Mouse (Mus musculus) embryonic facial prominence, embryonic 13.5 days (tissue): ENCODE data around the gene Zfp780b. TPM values are rescaled to one million over a fixed set of nuclear protein-coding genes. Genes with fewer than 3 reads are reported as not detected.
"Not testable (repeated sequence)": the region's sequence is repeated elsewhere in the genome, so short reads cannot be mapped to it uniquely, and the experiment has no call there.

Experiments used
- ATAC-seq: fragments of 200-750 bp; cut with Nextera tagmentation; 2 replicates; pipeline ENCODE4 v1.8.0; 2017; ENCODE audit warnings: low read depth; ENCODE audit not compliant: insufficient number of reproducible peaks, insufficient read depth, low FRiP score, low TSS enrichment
- H3K27ac ChIP-seq: fragments of 300-500 bp; sonication (generic); 2 replicates; pipeline ENCODE4 v1.5.1; 2015; ENCODE audit warnings: moderate library complexity, mild to moderate bottlenecking, inconsistent platforms
- H3K27me3 ChIP-seq: fragments of 300-500 bp; sonication (generic); 2 replicates; pipeline ENCODE4 v1.6.1; 2015; ENCODE audit warnings: mild to moderate bottlenecking, inconsistent platforms
- H3K36me3 ChIP-seq: fragments of 300-500 bp; sonication (generic); 2 replicates; pipeline ENCODE4 v1.6.1; 2015; ENCODE audit warnings: mild to moderate bottlenecking, inconsistent platforms
- H3K4me1 ChIP-seq: fragments of 300-500 bp; sonication (generic); 2 replicates; pipeline ENCODE4 v1.6.1; 2015; ENCODE audit warnings: inconsistent platforms
- H3K4me2 ChIP-seq: fragments of 300-500 bp; sonication (generic); 2 replicates; pipeline ENCODE4 v1.6.1; 2015; ENCODE audit warnings: moderate library complexity, mild to moderate bottlenecking, inconsistent platforms
- H3K4me3 ChIP-seq: fragments of 300-500 bp; sonication (generic); 2 replicates; pipeline ENCODE4 v1.5.1; 2015; ENCODE audit warnings: mild to moderate bottlenecking, inconsistent platforms
- H3K9ac ChIP-seq: fragments of 300-500 bp; sonication (generic); 2 replicates; pipeline ENCODE4 v1.6.1; 2015; ENCODE audit warnings: mild to moderate bottlenecking, inconsistent platforms
- H3K9me3 ChIP-seq: fragments of 300-500 bp; sonication (generic); 2 replicates; pipeline ENCODE4 v1.6.1; 2016; ENCODE audit warnings: inconsistent platforms
- WGBS: fragments of 180-500 bp; shearing (Covaris S2); methylation state at CpG from one replicate; pipeline ENCODE4 v1.1.7; 2015; ENCODE audit warnings: mixed read lengths; 5-methylcytosine and 5-hydroxymethylcytosine counted together
- polyA plus RNA-seq: library from polyadenylated mRNA; unstranded; fragments of >200 nt; fragmentation: Nextera tagmentation; extraction: Ambion mirVana; gene quantifications from 2 replicates; pipeline ENCODE4 v1.2.1, GENCODE M21; 2015

Gene Zfp780b
- 26.5 and 28.1 TPM in 2 replicates for polyA plus RNA-seq

- peak; percentile 83 for ATAC-seq
- peaks cover 23% of the 10 kb centered on the region for H3K9me3 ChIP-seq
- H3K4me2 ChIP-seq: peak within 1 kb of the TSS; percentile 90
- peaks cover 18% of the 10 kb centered on the region for H3K36me3 ChIP-seq
- peaks cover 10% of the 10 kb centered on the region for H3K4me1 ChIP-seq
- H3K27me3 ChIP-seq: no peaks in the 10 kb centered on the region
- H3K4me3 ChIP-seq: peak within 1 kb of the TSS; percentile 86
- under 1% methylated on average over 29 of the region's 29 CpGs for WGBS
- peak within 1 kb of the TSS; percentile 91 for H3K9ac ChIP-seq
- H3K27ac ChIP-seq: peak within 1 kb of the TSS; percentile 89
Observed at GRCm38 (mm10) chr7:27978683-27979528, at the start of gene Zfp780b. Zfp780b (minus strand) TSS chr7:27979171.

GRCm38 (mm10) chr7:28014445-28014810 is 35.5 kb upstream of the Zfp780b start:
- H3K4me2 ChIP-seq: peak overlapping the region; percentile 90
- H3K27me3 ChIP-seq: no peaks in the 10 kb centered on the region
- peak overlapping the region; percentile 64 for H3K27ac ChIP-seq
- H3K36me3 ChIP-seq: peaks cover 12% of the 10 kb centered on the region; the same call in 1 of the 2 replicates
- WGBS: 24% methylated on average over 7 of the region's 7 CpGs
- peak overlapping the region; percentile 78 for H3K4me3 ChIP-seq
- H3K9ac ChIP-seq: peak overlapping the region; percentile 85
- ATAC-seq: no peak
- no peaks in the 10 kb centered on the region for H3K9me3 ChIP-seq
- peaks cover 11% of the 10 kb centered on the region for H3K4me1 ChIP-seq

- peak within 1 kb of the TSS; percentile 64 for H3K27ac ChIP-seq
- H3K36me3 ChIP-seq: peaks cover 12% of the 10 kb centered on the region; the same call in 1 of the 2 replicates
- peak; percentile 81 for ATAC-seq
- H3K9ac ChIP-seq: peak within 1 kb of the TSS; percentile 85
- H3K27me3 ChIP-seq: no peaks in the 10 kb centered on the region
- H3K9me3 ChIP-seq: no peaks in the 10 kb centered on the region
- peak within 1 kb of the TSS; percentile 90 for H3K4me2 ChIP-seq
- H3K4me3 ChIP-seq: peak within 1 kb of the TSS; percentile 78
- under 1% methylated on average over 47 of the region's 47 CpGs for WGBS
- H3K4me1 ChIP-seq: peaks cover 11% of the 10 kb centered on the region
Observed at GRCm38 (mm10) chr7:28013549-28014444, 34.8 kb upstream of the Zfp780b start, which contains the start of gene Zfp850. Zfp850 (minus strand) TSS chr7:28014115.

- H3K4me2 ChIP-seq: no peak overlapping the region
- H3K4me1 ChIP-seq: peaks cover 11% of the 10 kb centered on the region
- H3K27ac ChIP-seq: no peak overlapping the region
- H3K9ac ChIP-seq: no peak overlapping the region
- no peaks in the 10 kb centered on the region for H3K27me3 ChIP-seq
- H3K36me3 ChIP-seq: peaks cover 30% of the 10 kb centered on the region
- no peak overlapping the region for H3K4me3 ChIP-seq
- WGBS: 97% methylated on average over 3 of the region's 3 CpGs
- ATAC-seq: no peak
- no peaks in the 10 kb centered on the region for H3K9me3 ChIP-seq
Observed at GRCm38 (mm10) chr7:28010271-28010670, 31.3 kb upstream of the Zfp780b start.

GRCm38 (mm10) chr7:27982197-27982596 is 3.2 kb upstream of the Zfp780b start:
- WGBS: 70% methylated on average over 2 of the region's 2 CpGs

GRCm38 (mm10) chr7:27949451-27949850 is 29.5 kb downstream of the Zfp780b start:
- H3K27ac ChIP-seq, H3K36me3 ChIP-seq, H3K9me3 ChIP-seq, H3K4me2 ChIP-seq, H3K27me3 ChIP-seq, H3K9ac ChIP-seq, ATAC-seq, H3K4me1 ChIP-seq, H3K4me3 ChIP-seq: not testable (repeated sequence)
- 93% methylated on average over 13 of the region's 13 CpGs for WGBS

More at GRCm38 (mm10) chr7:27982197-27982596, 3.2 kb upstream of the Zfp780b start:
- Histone ChIP-seq H3K4me2 (no peak overlapping the region), H3K27me3 (no peaks in the 10 kb centered on the region), H3K9me3 (peaks cover 50% of the 10 kb centered on the region), H3K36me3 (peaks cover 30% of the 10 kb centered on the region), H3K4me1 (peaks cover 10% of the 10 kb centered on the region), H3K27ac (no peak overlapping the region), H3K9ac (no peak overlapping the region), H3K4me3 (no peak overlapping the region)
- ATAC-seq: no peak

- H3K27me3 ChIP-seq, H3K9ac ChIP-seq, H3K9me3 ChIP-seq, H3K4me1 ChIP-seq, H3K36me3 ChIP-seq, ATAC-seq, H3K4me3 ChIP-seq, H3K27ac ChIP-seq, H3K4me2 ChIP-seq: not testable (repeated sequence)
- 36% methylated on average over 5 of the region's 7 CpGs for WGBS
Observed at GRCm38 (mm10) chr7:27941869-27942268, 37.1 kb downstream of the Zfp780b start.

GRCm38 (mm10) chr7:27933800-27934158 is 45.2 kb downstream of the Zfp780b start:
- not testable (repeated sequence) for H3K27ac ChIP-seq, H3K27me3 ChIP-seq, H3K36me3 ChIP-seq, ATAC-seq, H3K4me1 ChIP-seq, H3K9me3 ChIP-seq
- 21% methylated on average over 1 of the region's 9 CpGs for WGBS
- peak overlapping the region; percentile 24 for H3K4me3 ChIP-seq
- peak overlapping the region; percentile 65 for H3K9ac ChIP-seq
- H3K4me2 ChIP-seq: peak overlapping the region; percentile 56

- no peak overlapping the region for H3K27ac ChIP-seq
- peak overlapping the region; percentile 56 for H3K4me2 ChIP-seq
- 20% methylated on average over 7 of the region's 7 CpGs for WGBS
- peak overlapping the region; percentile 65 for H3K9ac ChIP-seq
- peak overlapping the region; percentile 24 for H3K4me3 ChIP-seq
- H3K4me1 ChIP-seq: peaks cover 12% of the 10 kb centered on the region
- H3K9me3 ChIP-seq: no peaks in the 10 kb centered on the region
- no peaks in the 10 kb centered on the region for H3K36me3 ChIP-seq
- no peak for ATAC-seq
- no peaks in the 10 kb centered on the region for H3K27me3 ChIP-seq
Observed at GRCm38 (mm10) chr7:27933050-27933799, 45.7 kb downstream of the Zfp780b start.

- Histone ChIP-seq H3K4me2 (peak within 1 kb of the TSS; percentile 77), H3K4me1 (peaks cover 12% of the 10 kb centered on the region), H3K27me3 (no peaks in the 10 kb centered on the region), H3K9me3 (no peaks in the 10 kb centered on the region), H3K27ac (no peak within 1 kb of the TSS), H3K36me3 (peaks cover 15% of the 10 kb centered on the region), H3K4me3 (peak within 1 kb of the TSS; percentile 73), H3K9ac (peak within 1 kb of the TSS; percentile 79)
- 4% methylated on average over 40 of the region's 40 CpGs for WGBS
- peak; percentile 62; the same call in 1 of the 2 replicates for ATAC-seq
Observed at GRCm38 (mm10) chr7:27928818-27929695, 49.9 kb downstream of the Zfp780b start, which contains the start of gene Zfp974. Zfp974 (minus strand) TSS chr7:27929460.
